Mouse (Mus musculus) forebrain, postnatal 0 days (tissue): ENCODE measurements around the gene 2010111I01Rik. TPM values are rescaled to one million over a fixed set of nuclear protein-coding genes. Genes with fewer than 3 reads are reported as not detected.

ENCODE experiments used
- ATAC-seq: fragments of 200-750 bp; cut with Nextera tagmentation; 2 replicates; pipeline ENCODE4 v1.8.0; 2017; ENCODE audit warnings: mild to moderate bottlenecking, moderate library complexity
- DNase-seq: peaks from one replicate; pipeline ENCODE4 v3.0.0-alpha.2; 2015
- H3K27ac ChIP-seq: fragments of 300-500 bp; sonication (generic); 2 replicates; pipeline ENCODE4 v1.5.1; 2014; ENCODE audit warnings: low read depth, mild to moderate bottlenecking, antibody characterized with exemption, low read length, moderate library complexity, mixed read lengths
- H3K27me3 ChIP-seq: fragments of 300-500 bp; sonication (generic); 2 replicates; pipeline ENCODE4 v1.6.1; 2014; ENCODE audit warnings: mild to moderate bottlenecking, low read length, mixed read lengths; ENCODE audit not compliant: insufficient read depth
- H3K36me3 ChIP-seq: fragments of 300-500 bp; sonication (generic); 2 replicates; pipeline ENCODE4 v1.6.1; 2014; ENCODE audit warnings: mild to moderate bottlenecking, moderate library complexity; ENCODE audit not compliant: insufficient read depth
- H3K4me1 ChIP-seq: fragments of 300-500 bp; sonication (generic); 2 replicates; pipeline ENCODE4 v1.6.1; 2014; ENCODE audit warnings: antibody characterized with exemption; ENCODE audit not compliant: insufficient read depth
- H3K4me2 ChIP-seq: fragments of 300-500 bp; sonication (generic); 2 replicates; pipeline ENCODE4 v1.6.1; 2014; ENCODE audit warnings: low read depth, mild to moderate bottlenecking, moderate library complexity
- H3K4me3 ChIP-seq: fragments of 300-500 bp; sonication (generic); 2 replicates; pipeline ENCODE4 v1.5.1; 2014; ENCODE audit warnings: low read depth, low read length, mixed read lengths
- H3K9ac ChIP-seq: fragments of 300-500 bp; sonication (generic); 2 replicates; pipeline ENCODE4 v1.6.1; 2014; ENCODE audit warnings: mild to moderate bottlenecking
- H3K9me3 ChIP-seq: fragments of 300-500 bp; sonication (generic); 2 replicates; pipeline ENCODE4 v1.6.1; 2016; ENCODE audit warnings: low read length
- CTCF ChIP-seq: sonication (generic); IDR thresholded peaks from 2 replicates; pipeline ENCODE4 v1.5.1; 2016; ENCODE audit warnings: antibody characterized with exemption, control low read depth, low read depth
- WGBS: fragments of 180-500 bp; shearing (Covaris S2); extraction: QIAGEN DNeasy Blood & Tissue Kit; methylation state at CpG from one replicate; pipeline ENCODE4 v1.1.7; 2014; 5-methylcytosine and 5-hydroxymethylcytosine counted together
- polyA plus RNA-seq: library from polyadenylated mRNA; unstranded; fragments of >200 nt; fragmentation: Nextera tagmentation; extraction: Ambion mirVana; gene quantifications from 2 replicates; pipeline ENCODE4 v1.2.1, GENCODE M21; 2015
- total RNA-seq: library from RNA; depleted of rRNA; stranded (reverse); fragments of >200 nt; gene quantifications from 2 replicates; pipeline ENCODE4 v1.2.3, GENCODE M21; 2014

Gene 2010111I01Rik
- total and polyA plus RNA-seq, 2 experiments from 2014 or later: 20.3 to 47.8 TPM

DNA sequence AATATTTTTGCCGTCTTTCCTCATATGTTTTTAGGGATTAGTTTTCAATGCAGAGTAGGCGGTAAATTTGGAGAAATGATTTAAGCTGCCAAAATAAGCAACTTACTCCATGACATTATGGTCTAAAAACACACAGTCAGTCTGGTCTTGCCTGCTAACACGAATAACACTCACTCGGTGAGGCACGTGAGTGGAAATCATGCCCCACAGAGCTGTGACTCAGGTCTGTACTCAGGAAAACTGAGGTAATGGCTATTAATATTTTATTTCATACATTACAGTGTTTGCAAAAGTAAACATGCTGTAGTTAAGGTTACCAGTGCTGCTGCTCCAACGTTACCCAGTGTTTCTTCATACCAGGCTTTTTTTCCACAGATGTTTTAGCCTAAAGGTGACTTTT, 176.1 kb downstream of the 2010111I01Rik start:
- Histone ChIP-seq H3K9me3 (no peaks in the 10 kb centered on the region), H3K27ac (no peak overlapping the region), H3K9ac (no peak overlapping the region), H3K4me1 (no peaks in the 10 kb centered on the region), H3K4me3 (no peak overlapping the region), H3K36me3 (no peaks in the 10 kb centered on the region), H3K4me2 (no peak overlapping the region), H3K27me3 (no peaks in the 10 kb centered on the region)
- TF ChIP-seq CTCF: no peak
- WGBS: 84% methylated on average over 6 of the region's 6 CpGs
- DNase-seq (no peak), ATAC-seq (no peak)

DNA sequence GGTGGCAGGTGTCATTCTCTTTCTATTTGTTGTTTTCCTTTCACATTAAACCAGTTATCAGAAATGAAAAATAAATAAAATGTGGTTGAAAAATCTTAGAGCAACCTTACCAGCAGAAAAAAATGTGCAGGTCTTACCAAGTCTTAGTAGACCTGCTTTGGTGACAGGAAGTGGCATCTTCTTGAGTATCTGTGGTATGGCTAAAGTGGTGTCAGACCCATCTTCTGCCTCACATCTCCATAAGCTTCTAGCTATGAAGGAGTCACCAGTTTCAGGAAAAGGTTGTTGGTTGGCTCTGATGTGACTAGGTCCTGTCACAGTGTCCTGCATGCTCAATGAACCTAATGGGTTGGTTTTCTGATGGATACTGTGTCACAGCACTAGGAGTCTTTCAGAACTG, 176.6 kb downstream of the 2010111I01Rik start:
- TF ChIP-seq CTCF: no peak
- ATAC-seq: no peak

GRCm38 (mm10) chr13:63146604-63147188, 182.0 kb downstream of the 2010111I01Rik start:
- no peak overlapping the region for H3K27ac ChIP-seq
- no peak overlapping the region for H3K4me2 ChIP-seq
- no peak overlapping the region for H3K9ac ChIP-seq
- TF ChIP-seq CTCF: no peak
- ATAC-seq (peak; percentile 55), DNase-seq (no peak)
- no peaks in the 10 kb centered on the region for H3K27me3 ChIP-seq
- no peaks in the 10 kb centered on the region for H3K36me3 ChIP-seq
- no peak overlapping the region for H3K4me3 ChIP-seq
- H3K4me1 ChIP-seq: no peaks in the 10 kb centered on the region
- 13% methylated on average over 4 of the region's 4 CpGs for WGBS
- no peaks in the 10 kb centered on the region for H3K9me3 ChIP-seq

More for the DNA sequence above, 176.6 kb downstream of the 2010111I01Rik start:
- H3K36me3 ChIP-seq: no peaks in the 10 kb centered on the region
- H3K4me3 ChIP-seq: no peak overlapping the region
- DNase-seq: no peak
- H3K9me3 ChIP-seq: no peaks in the 10 kb centered on the region
- H3K4me2 ChIP-seq: no peak overlapping the region
- H3K4me1 ChIP-seq: no peaks in the 10 kb centered on the region
- no peaks in the 10 kb centered on the region for H3K27me3 ChIP-seq
- H3K9ac ChIP-seq: no peak overlapping the region
- no peak overlapping the region for H3K27ac ChIP-seq

DNA sequence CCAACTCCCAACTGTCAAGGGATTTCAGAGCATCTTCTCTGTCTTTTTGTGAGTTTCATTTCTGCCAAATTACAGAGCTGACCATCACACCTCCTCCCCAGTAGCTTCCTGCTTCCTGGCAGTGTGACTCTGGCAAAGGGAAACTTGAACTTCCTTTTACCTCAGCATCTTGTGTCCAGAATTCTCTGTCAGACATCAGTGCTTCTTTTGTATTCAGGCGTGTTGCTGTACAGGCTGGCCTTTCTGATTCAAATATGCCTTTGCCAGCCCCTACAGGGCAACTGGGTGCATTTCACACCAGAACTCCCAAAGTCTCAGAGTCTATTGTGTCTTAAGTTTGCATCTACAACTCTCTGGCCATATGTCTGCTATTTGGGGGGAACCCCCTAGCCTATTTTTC, 183.5 kb downstream of the 2010111I01Rik start:
- Histone ChIP-seq H3K9me3 (no peaks in the 10 kb centered on the region), H3K4me1 (no peaks in the 10 kb centered on the region), H3K27me3 (no peaks in the 10 kb centered on the region), H3K4me2 (no peak overlapping the region), H3K4me3 (no peak overlapping the region), H3K9ac (no peak overlapping the region), H3K27ac (no peak overlapping the region), H3K36me3 (no peaks in the 10 kb centered on the region)
- 18% methylated on average over 1 of the region's 1 CpGs for WGBS
- TF ChIP-seq CTCF: no peak
- no peak for ATAC-seq
- DNase-seq: no peak

GRCm38 (mm10) chr13:63150470-63151020, 185.9 kb downstream of the 2010111I01Rik start:
- Histone ChIP-seq H3K9me3 (no peaks in the 10 kb centered on the region), H3K4me3 (no peak overlapping the region), H3K27me3 (no peaks in the 10 kb centered on the region), H3K27ac (no peak overlapping the region), H3K4me1 (peaks cover under 1% of the 10 kb centered on the region; the same call in 1 of the 2 replicates), H3K4me2 (no peak overlapping the region), H3K9ac (no peak overlapping the region), H3K36me3 (no peaks in the 10 kb centered on the region)
- ATAC-seq: no peak
- TF ChIP-seq CTCF: no peak
- 62% methylated on average over 2 of the region's 2 CpGs for WGBS
- no peak for DNase-seq

DNA sequence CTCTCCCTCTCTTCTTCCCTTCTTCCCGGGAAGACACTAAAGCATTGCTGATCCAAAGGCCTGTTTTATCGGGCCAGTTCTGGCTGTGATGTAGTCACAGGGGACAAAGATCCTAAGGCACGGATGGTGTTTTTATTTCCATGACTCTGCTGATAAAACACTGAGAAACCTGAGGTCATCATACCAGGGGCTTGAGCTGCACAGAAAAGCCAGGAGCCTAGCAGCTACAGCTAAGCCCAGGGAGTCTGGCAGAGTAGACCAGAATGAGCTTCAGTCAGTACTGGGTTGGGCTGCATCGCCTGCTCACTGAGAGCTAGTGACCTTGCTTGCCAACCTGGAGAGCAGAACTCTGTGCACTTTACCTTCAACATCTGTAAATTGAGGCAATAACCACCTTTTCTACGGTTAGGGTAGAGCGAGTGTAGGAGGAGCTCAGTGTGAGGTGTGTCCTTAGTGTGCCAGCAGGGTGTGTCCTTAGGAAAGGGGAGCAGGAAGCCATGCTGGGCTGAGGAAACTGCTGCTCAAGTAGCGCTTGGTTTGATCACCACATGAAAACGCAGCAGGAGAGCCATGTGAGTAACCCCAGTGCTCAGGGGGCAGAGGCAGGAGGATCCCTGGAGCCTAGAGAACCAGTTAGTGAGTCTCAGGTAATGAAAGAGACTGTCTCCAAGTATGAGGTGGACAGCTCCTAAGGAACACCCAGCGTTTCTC, 186.5 kb downstream of the 2010111I01Rik start:
- Histone ChIP-seq H3K36me3 (no peaks in the 10 kb centered on the region), H3K4me2 (no peak overlapping the region), H3K9me3 (no peaks in the 10 kb centered on the region), H3K9ac (no peak overlapping the region), H3K4me3 (no peak overlapping the region), H3K27ac (no peak overlapping the region), H3K27me3 (no peaks in the 10 kb centered on the region), H3K4me1 (peaks cover 4% of the 10 kb centered on the region; the same call in 1 of the 2 replicates)
- DNase-seq: no peak
- ATAC-seq: no peak
- 91% methylated on average over 9 of the region's 9 CpGs for WGBS
- TF ChIP-seq CTCF: no peak

DNA sequence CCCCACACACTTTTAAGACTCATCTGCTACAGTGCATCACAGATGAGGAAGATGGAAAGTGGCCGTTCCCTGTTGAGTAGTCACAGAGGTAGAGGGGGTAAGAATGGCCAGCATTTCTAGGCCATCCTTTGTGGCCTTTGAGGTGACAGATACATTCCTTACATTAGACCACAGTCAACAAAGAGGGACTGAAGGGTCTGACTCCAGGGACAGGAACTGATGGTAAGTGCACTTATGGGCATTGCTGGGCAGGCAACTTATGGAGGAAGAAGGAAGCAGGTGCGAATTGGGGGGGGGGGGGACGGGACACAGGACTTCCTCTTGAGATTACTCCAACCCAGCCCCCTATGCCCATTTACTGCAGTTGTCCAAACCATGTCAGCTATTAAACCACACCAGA, 187.8 kb downstream of the 2010111I01Rik start:
- Histone ChIP-seq H3K9ac (no peak overlapping the region), H3K27ac (no peak overlapping the region), H3K4me2 (no peak overlapping the region), H3K36me3 (no peaks in the 10 kb centered on the region), H3K9me3 (no peaks in the 10 kb centered on the region), H3K27me3 (no peaks in the 10 kb centered on the region), H3K4me3 (no peak overlapping the region), H3K4me1 (peaks cover 7% of the 10 kb centered on the region; the same call in 1 of the 2 replicates)
- 81% methylated on average over 3 of the region's 3 CpGs for WGBS
- no peak for TF ChIP-seq CTCF
- DNase-seq: no peak
- no peak for ATAC-seq
